Mouse (Mus musculus) granulocyte monocyte progenitor cell, adult 5-6 weeks (primary cell): ENCODE measurements around the gene Fam163b. TPM values are rescaled to one million over a fixed set of nuclear protein-coding genes. Genes with fewer than 3 reads are reported as not detected.

Experiments used
- total RNA-seq, 2 experiments: library from RNA; stranded (forward) in 1 of 2; stranded (reverse) in 1 of 2; fragments of 200-712, 200-1000 nt in 1 of 2; fragments of >200 nt in 1 of 2; fragmentation: Nextera tagmentation in 1 of 2; gene quantifications; 2 replicates each; pipeline ENCODE4 v1.2.3; 2014 to 2017

The Fam163b gene
- total RNA-seq, 2 experiments from 2014 or later, result not detected

Other genes starting within 250 kb of the Fam163b start
- 21.7 and 22.5 TPM in 2 replicates for gene Surf6, start 239.6 kb downstream of the Fam163b start, total RNA-seq (2014; fragmentation: Nextera tagmentation)
- 53.0 and 55.7 TPM in 2 replicates for gene Surf6, start 239.6 kb downstream of the Fam163b start, total RNA-seq (2017)
- 16.7 and 17.4 TPM in 2 replicates for gene Med22, start 231.8 kb downstream of the Fam163b start, total RNA-seq (2014; fragmentation: Nextera tagmentation)
- 17.2 and 19.0 TPM in 2 replicates for gene Med22, start 231.8 kb downstream of the Fam163b start, total RNA-seq (2017)
- 2,412 and 2,423 TPM in 2 replicates for gene Rpl7a, start 231.7 kb downstream of the Fam163b start, total RNA-seq (2014; fragmentation: Nextera tagmentation)
- gene Rpl7a, start 231.7 kb downstream of the Fam163b start, total RNA-seq (2017), result 2,233 and 2,391 TPM in 2 replicates
- gene Surf2, start 226.1 kb downstream of the Fam163b start, total RNA-seq (2014; fragmentation: Nextera tagmentation), result 42.8 and 48.8 TPM in 2 replicates
- 72.9 and 77.2 TPM in 2 replicates for gene Surf2, start 226.1 kb downstream of the Fam163b start, total RNA-seq (2017)
- 46.4 and 74.7 TPM in 2 replicates for gene Surf1, start 226.0 kb downstream of the Fam163b start, total RNA-seq (2014; fragmentation: Nextera tagmentation)
- 40.0 and 75.4 TPM in 2 replicates for gene Surf1, start 226.0 kb downstream of the Fam163b start, total RNA-seq (2017)
- 177 and 217 TPM in 2 replicates for gene Surf4, start 208.6 kb downstream of the Fam163b start, total RNA-seq (2014; fragmentation: Nextera tagmentation)
- gene Surf4, start 208.6 kb downstream of the Fam163b start, total RNA-seq (2017), result 107 and 110 TPM in 2 replicates
- gene Stkld1, start 208.4 kb downstream of the Fam163b start, total RNA-seq (2014; fragmentation: Nextera tagmentation), result 2.2 and 2.9 TPM in 2 replicates
- 0.09 TPM in 1 of 2 replicates, not detected in the other for gene Stkld1, start 208.4 kb downstream of the Fam163b start, total RNA-seq (2017)
- 42.4 and 47.6 TPM in 2 replicates for gene Rexo4, start 178.1 kb downstream of the Fam163b start, total RNA-seq (2014; fragmentation: Nextera tagmentation)
- gene Rexo4, start 178.1 kb downstream of the Fam163b start, total RNA-seq (2017), result 75.2 and 84.7 TPM in 2 replicates
- not detected in 2 replicates for gene Adamts13, start 169.1 kb downstream of the Fam163b start, total RNA-seq (2014; fragmentation: Nextera tagmentation)
- 0.04 TPM in 1 of 2 replicates, not detected in the other for gene Adamts13, start 169.1 kb downstream of the Fam163b start, total RNA-seq (2017)
- 15.5 and 18.8 TPM in 2 replicates for gene Cacfd1, start 132.6 kb downstream of the Fam163b start, total RNA-seq (2014; fragmentation: Nextera tagmentation)
- gene Cacfd1, start 132.6 kb downstream of the Fam163b start, total RNA-seq (2017), result 1.6 and 3.5 TPM in 2 replicates
- 4.6 and 7.5 TPM in 2 replicates for gene Slc2a6, start 114.5 kb downstream of the Fam163b start, total RNA-seq (2014; fragmentation: Nextera tagmentation)
- gene Slc2a6, start 114.5 kb downstream of the Fam163b start, total RNA-seq (2017), result 2.6 and 4.0 TPM in 2 replicates
- not detected in 2 replicates for gene Mymk, start 70.3 kb downstream of the Fam163b start, total RNA-seq (2014; fragmentation: Nextera tagmentation)
- gene Mymk, start 70.3 kb downstream of the Fam163b start, total RNA-seq (2017), result not detected in 2 replicates
- gene Adamtsl2, start 63.1 kb downstream of the Fam163b start, total RNA-seq (2014; fragmentation: Nextera tagmentation), result not detected in 2 replicates
- gene Adamtsl2, start 63.1 kb downstream of the Fam163b start, total RNA-seq (2017), result not detected in 2 replicates
- not detected in 2 replicates for gene Dbh, start 22.7 kb upstream of the Fam163b start, total RNA-seq (2014; fragmentation: Nextera tagmentation)
- gene Dbh, start 22.7 kb upstream of the Fam163b start, total RNA-seq (2017), result not detected in 2 replicates
- not detected in 2 replicates for gene Sardh, start 105.8 kb upstream of the Fam163b start, total RNA-seq (2014; fragmentation: Nextera tagmentation)
- gene Sardh, start 105.8 kb upstream of the Fam163b start, total RNA-seq (2017), result 0.82 TPM in 1 of 2 replicates, not detected in the other